Mouse (Mus musculus) limb, embryonic 10.5 days (tissue): Measurements from ENCODE around the gene Slbp. TPM values are rescaled to one million over a fixed set of nuclear protein-coding genes. Genes with fewer than 3 reads are reported as not detected.

Source experiments
- DNase-seq: peaks from one replicate; pipeline ENCODE4 v3.0.0-alpha.2; 2017; ENCODE audit warnings: low spot score
- H3K27ac ChIP-seq: fragments of 300-500 bp; sonication (generic); 2 replicates; pipeline ENCODE4 v1.5.1; 2016; ENCODE audit warnings: mild to moderate bottlenecking
- H3K27me3 ChIP-seq: fragments of 300-500 bp; sonication (generic); 2 replicates; pipeline ENCODE4 v1.6.1; 2016; ENCODE audit warnings: low read depth, mild to moderate bottlenecking; ENCODE audit not compliant: poor library complexity, severe bottlenecking
- H3K36me3 ChIP-seq: fragments of 300-500 bp; sonication (generic); 2 replicates; pipeline ENCODE4 v1.6.1; 2016; ENCODE audit warnings: mild to moderate bottlenecking, moderate library complexity
- H3K4me1 ChIP-seq: fragments of 300-500 bp; sonication (generic); 2 replicates; pipeline ENCODE4 v1.6.1; 2016
- H3K4me3 ChIP-seq: fragments of 300-500 bp; sonication (generic); 2 replicates; pipeline ENCODE4 v1.5.1; 2016; ENCODE audit warnings: mild to moderate bottlenecking, moderate library complexity
- H3K9me3 ChIP-seq: fragments of 300-500 bp; sonication (generic); replicated peaks from 2 replicates; pipeline ENCODE4 v1.6.1; 2016; ENCODE audit warnings: mild to moderate bottlenecking
- WGBS: fragments of 180-500 bp; shearing (Covaris S2); methylation state at CpG from one replicate; pipeline ENCODE4 v1.1.7; 2016; 5-methylcytosine and 5-hydroxymethylcytosine counted together
- polyA plus RNA-seq: library from polyadenylated mRNA; unstranded; fragments of >200 nt; fragmentation: Nextera tagmentation; extraction: Ambion mirVana; gene quantifications from 2 replicates; pipeline ENCODE4 v1.2.1, GENCODE M21; 2016

Gene Slbp
- 340 and 345 TPM in 2 replicates for polyA plus RNA-seq

DNA sequence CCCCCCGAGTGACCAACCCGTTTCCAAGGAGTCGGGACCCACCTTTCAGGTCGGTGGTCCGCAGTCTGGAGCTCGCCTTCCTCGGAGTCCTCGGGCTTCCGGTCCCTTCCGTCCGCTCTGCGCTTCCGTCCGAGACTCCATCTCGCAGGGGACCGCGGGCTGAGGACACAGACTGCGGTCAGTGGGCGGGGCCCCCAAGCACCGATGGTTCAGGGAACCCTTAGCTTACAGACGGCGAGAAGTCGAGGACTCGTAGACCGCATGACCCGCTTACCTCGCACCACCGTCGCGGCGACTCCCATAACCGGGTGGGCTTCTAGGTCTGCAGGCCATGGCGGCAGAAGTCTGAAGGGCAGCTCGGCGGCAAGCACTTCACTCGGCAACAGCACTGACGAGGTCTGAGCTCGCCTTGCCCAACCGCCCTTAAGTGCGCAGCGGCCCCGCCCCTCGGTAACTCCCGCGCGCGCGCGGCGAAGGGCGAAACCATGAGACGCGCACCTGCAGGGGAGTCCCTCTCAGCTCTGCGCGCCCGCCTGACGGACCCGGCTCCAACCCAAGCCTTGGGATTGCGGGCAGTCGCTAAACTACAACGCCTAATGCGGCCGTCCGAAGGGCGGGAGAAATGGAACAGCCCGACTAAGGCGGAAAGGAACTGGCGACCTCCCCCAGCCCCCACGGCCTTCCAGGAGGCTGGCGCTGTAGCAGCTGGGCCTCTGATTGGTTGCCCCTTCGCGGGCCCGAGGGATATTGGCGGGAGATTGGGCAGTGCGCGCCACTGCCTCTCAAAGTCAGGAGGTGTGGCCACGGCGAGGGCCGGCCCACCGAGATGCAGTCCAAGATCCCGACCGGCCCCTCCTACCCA, at the start of gene Slbp:
Slbp (minus strand) TSS at position 654 of the 862 bp plus-strand sequence.
- Histone ChIP-seq H3K4me3 (peak within 1 kb of the TSS; percentile 82), H3K4me1 (peaks cover 40% of the 10 kb centered on the region), H3K27me3 (no peaks in the 10 kb centered on the region), H3K36me3 (peaks cover 58% of the 10 kb centered on the region), H3K9me3 (no peaks in the 10 kb centered on the region), H3K27ac (peak within 1 kb of the TSS; percentile 99)
- under 1% methylated on average over 82 of the region's 82 CpGs for WGBS
- peak; percentile 97 for DNase-seq

DNA sequence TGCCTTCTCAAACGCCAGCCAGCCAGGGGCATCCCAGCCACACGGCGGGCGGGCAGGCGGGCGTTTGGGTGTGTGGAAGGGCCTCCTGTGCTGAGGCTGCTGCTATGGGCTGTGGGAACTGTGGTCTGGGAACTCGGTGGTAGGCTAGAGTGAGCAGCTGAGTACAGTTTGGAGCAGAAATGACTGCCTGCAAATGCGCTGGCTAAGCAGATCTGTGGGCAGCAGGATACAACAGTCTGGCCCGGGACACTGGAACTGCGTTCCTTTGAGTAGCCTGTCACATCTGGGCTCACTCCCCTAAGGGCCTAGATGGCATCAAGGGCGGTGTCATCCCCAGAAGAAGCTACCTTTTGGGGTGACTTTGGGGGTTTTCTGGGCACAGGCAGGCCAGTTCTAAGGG, 49.5 kb upstream of the Slbp start:
- Histone ChIP-seq H3K36me3 (no peaks in the 10 kb centered on the region), H3K4me3 (no peak overlapping the region), H3K27me3 (peaks cover 59% of the 10 kb centered on the region), H3K27ac (no peak overlapping the region), H3K9me3 (no peaks in the 10 kb centered on the region), H3K4me1 (peaks cover 66% of the 10 kb centered on the region)
- no peak for DNase-seq
- WGBS: 85% methylated on average over 11 of the region's 11 CpGs

- WGBS: 34% methylated on average over 13 of the region's 13 CpGs
- Histone ChIP-seq H3K27ac (peak overlapping the region; percentile 27; the same call in 1 of the 2 replicates), H3K36me3 (no peaks in the 10 kb centered on the region), H3K9me3 (no peaks in the 10 kb centered on the region), H3K4me3 (no peak overlapping the region), H3K27me3 (peaks cover 68% of the 10 kb centered on the region), H3K4me1 (peaks cover 71% of the 10 kb centered on the region)
- no peak for DNase-seq
Measured at GRCm38 (mm10) chr5:33700010-33700409, 47.6 kb upstream of the Slbp start.

GRCm38 (mm10) chr5:33698669-33699068, 46.3 kb upstream of the Slbp start:
- Histone ChIP-seq H3K36me3 (no peaks in the 10 kb centered on the region), H3K27me3 (peaks cover 80% of the 10 kb centered on the region), H3K4me3 (no peak overlapping the region), H3K4me1 (peaks cover 73% of the 10 kb centered on the region), H3K27ac (peak overlapping the region; percentile 27; the same call in 1 of the 2 replicates), H3K9me3 (no peaks in the 10 kb centered on the region)
- DNase-seq: no peak
- 86% methylated on average over 5 of the region's 5 CpGs for WGBS

- H3K9me3 ChIP-seq: no peaks in the 10 kb centered on the region
- H3K4me1 ChIP-seq: peaks cover 78% of the 10 kb centered on the region
- H3K27me3 ChIP-seq: peaks cover 87% of the 10 kb centered on the region
- DNase-seq: no peak
- 19% methylated on average over 13 of the region's 13 CpGs for WGBS
- H3K27ac ChIP-seq: peak overlapping the region; percentile 27; the same call in 1 of the 2 replicates
- H3K4me3 ChIP-seq: no peak overlapping the region
- H3K36me3 ChIP-seq: no peaks in the 10 kb centered on the region
Measured at GRCm38 (mm10) chr5:33697947-33698512, 45.7 kb upstream of the Slbp start.

GRCm38 (mm10) chr5:33697534-33697933, 45.2 kb upstream of the Slbp start:
- H3K27me3 ChIP-seq: peaks cover 92% of the 10 kb centered on the region
- 45% methylated on average over 1 of the region's 1 CpGs for WGBS

GRCm38 (mm10) chr5:33696430-33696829, 44.1 kb upstream of the Slbp start:
- WGBS: 46% methylated on average over 5 of the region's 5 CpGs
- peaks cover 92% of the 10 kb centered on the region for H3K4me1 ChIP-seq
- peak overlapping the region; percentile 94 for H3K27ac ChIP-seq
- no peaks in the 10 kb centered on the region for H3K36me3 ChIP-seq
- H3K27me3 ChIP-seq: peaks cover 86% of the 10 kb centered on the region
- no peak for DNase-seq
- no peaks in the 10 kb centered on the region for H3K9me3 ChIP-seq
- peak overlapping the region; percentile 58; the same call in 1 of the 2 replicates for H3K4me3 ChIP-seq

More at GRCm38 (mm10) chr5:33697534-33697933, 45.2 kb upstream of the Slbp start:
- DNase-seq: no peak
- no peaks in the 10 kb centered on the region for H3K36me3 ChIP-seq
- H3K9me3 ChIP-seq: no peaks in the 10 kb centered on the region
- no peak overlapping the region for H3K4me3 ChIP-seq
- H3K4me1 ChIP-seq: peaks cover 83% of the 10 kb centered on the region
- peak overlapping the region; percentile 27; the same call in 1 of the 2 replicates for H3K27ac ChIP-seq

- 1% methylated on average over 24 of the region's 24 CpGs for WGBS
- peak; percentile 74 for DNase-seq
- H3K4me1 ChIP-seq: peaks cover 90% of the 10 kb centered on the region
Measured at GRCm38 (mm10) chr5:33695718-33696121, 43.3 kb upstream of the Slbp start.

GRCm38 (mm10) chr5:33694848-33695717, 42.7 kb upstream of the Slbp start:
- peaks cover 75% of the 10 kb centered on the region for H3K27me3 ChIP-seq
- peaks cover 89% of the 10 kb centered on the region for H3K4me1 ChIP-seq
- 1% methylated on average over 71 of the region's 71 CpGs for WGBS
- H3K4me3 ChIP-seq: peak overlapping the region; percentile 58
- no peaks in the 10 kb centered on the region for H3K9me3 ChIP-seq
- no peaks in the 10 kb centered on the region for H3K36me3 ChIP-seq
- peak overlapping the region; percentile 94 for H3K27ac ChIP-seq
- peak; percentile 77 for DNase-seq

More at GRCm38 (mm10) chr5:33695718-33696121, 43.3 kb upstream of the Slbp start:
- Histone ChIP-seq H3K27ac (peak overlapping the region; percentile 94), H3K4me3 (peak overlapping the region; percentile 58), H3K9me3 (no peaks in the 10 kb centered on the region), H3K27me3 (peaks cover 80% of the 10 kb centered on the region), H3K36me3 (no peaks in the 10 kb centered on the region)

DNA sequence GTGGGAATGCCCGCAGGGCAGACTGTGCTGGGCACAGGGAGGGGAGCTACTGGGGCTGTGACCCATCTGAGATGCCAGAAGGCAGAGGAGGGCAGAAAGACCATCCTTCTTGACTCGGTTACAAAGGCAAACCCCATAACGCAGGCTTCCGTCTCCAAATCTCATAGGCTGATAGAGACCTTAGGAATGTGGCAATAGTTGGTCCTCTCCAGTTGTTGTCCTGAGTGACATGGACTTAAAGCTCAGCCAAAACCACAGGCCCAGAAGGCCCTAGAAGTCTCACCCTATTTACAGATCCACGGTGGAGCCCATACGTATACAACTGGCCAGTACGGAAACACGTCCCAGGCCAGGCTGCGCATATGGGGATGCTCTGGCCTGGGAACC, 42.1 kb upstream of the Slbp start:
- DNase-seq: no peak
- Histone ChIP-seq H3K4me3 (0 out of 2 replicates have a peak overlapping the region, but pooled peaks have one; percentile 58), H3K4me1 (peaks cover 89% of the 10 kb centered on the region), H3K36me3 (no peaks in the 10 kb centered on the region), H3K27ac (peak overlapping the region; percentile 94), H3K27me3 (peaks cover 71% of the 10 kb centered on the region), H3K9me3 (no peaks in the 10 kb centered on the region)
- WGBS: 54% methylated on average over 9 of the region's 9 CpGs

DNA sequence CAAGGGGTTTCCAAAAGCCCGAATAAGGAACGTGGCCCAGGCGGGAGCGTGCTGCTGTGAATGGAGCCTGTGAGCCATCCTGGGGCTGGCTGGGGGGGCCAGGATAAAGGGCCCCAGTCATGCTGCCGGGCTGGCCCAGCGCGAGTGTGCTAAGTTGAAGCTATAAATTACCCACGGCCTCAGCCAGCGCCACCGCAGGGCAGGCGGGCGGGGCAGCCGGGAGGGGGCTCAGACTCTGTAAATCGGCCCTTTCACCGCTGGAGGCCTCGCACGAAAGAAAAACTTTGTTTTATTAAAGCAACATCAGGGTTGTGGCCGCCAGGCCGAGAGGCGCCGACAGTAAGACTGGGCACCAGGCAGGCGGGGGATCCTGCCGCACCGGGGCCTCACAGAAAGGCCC, 40.0 kb upstream of the Slbp start:
- peaks cover 83% of the 10 kb centered on the region for H3K4me1 ChIP-seq
- H3K9me3 ChIP-seq: no peaks in the 10 kb centered on the region
- H3K27me3 ChIP-seq: peaks cover 66% of the 10 kb centered on the region
- no peaks in the 10 kb centered on the region for H3K36me3 ChIP-seq
- peak overlapping the region; percentile 89 for H3K27ac ChIP-seq
- WGBS: 1% methylated on average over 24 of the region's 24 CpGs
- DNase-seq: peak; percentile 84
- peak overlapping the region; percentile 27 for H3K4me3 ChIP-seq

- Histone ChIP-seq H3K4me3 (no peak overlapping the region), H3K27me3 (peaks cover 50% of the 10 kb centered on the region), H3K4me1 (peaks cover 60% of the 10 kb centered on the region), H3K9me3 (no peaks in the 10 kb centered on the region), H3K27ac (peak overlapping the region; percentile 85), H3K36me3 (no peaks in the 10 kb centered on the region)
- WGBS: 82% methylated on average over 11 of the region's 11 CpGs
- no peak for DNase-seq
Measured at GRCm38 (mm10) chr5:33689852-33690645, 37.7 kb upstream of the Slbp start.
